Mouse (Mus musculus) ES-Bruce4 (cell line): ENCODE results near the gene Sfi1. TPM values are rescaled to one million over a fixed set of nuclear protein-coding genes. Genes with fewer than 3 reads are reported as not detected.
"Not testable (repeated sequence)": the region's sequence is repeated elsewhere in the genome, so short reads cannot be mapped to it uniquely, and the experiment has no call there.

Experiments
- H3K27ac ChIP-seq: 2 replicates; pipeline ENCODE4 v1.5.1; 2012; ENCODE audit warnings: low read length, inconsistent platforms; ENCODE audit not compliant: insufficient read depth
- H3K27me3 ChIP-seq: 2 replicates; pipeline ENCODE4 v1.6.1; 2012; ENCODE audit warnings: mild to moderate bottlenecking, low read length, inconsistent platforms; ENCODE audit not compliant: control insufficient read depth, poor library complexity, insufficient read depth, severe bottlenecking
- H3K36me3 ChIP-seq: 2 replicates; pipeline ENCODE4 v1.6.1; 2012; ENCODE audit warnings: inconsistent platforms, mild to moderate bottlenecking, low read length, moderate library complexity; ENCODE audit not compliant: control insufficient read depth, poor library complexity, insufficient read depth, severe bottlenecking
- H3K4me1 ChIP-seq: one replicate; pipeline ENCODE4 v1.8.1; 2011; ENCODE audit warnings: low read length; ENCODE audit not compliant: control insufficient read depth, insufficient read depth
- H3K4me3 ChIP-seq: 2 replicates; pipeline ENCODE4 v1.5.1; 2011; ENCODE audit warnings: low read depth, mild to moderate bottlenecking, low read length
- H3K9ac ChIP-seq: 2 replicates; pipeline ENCODE4 v1.6.1; 2012; ENCODE audit warnings: low read depth, mild to moderate bottlenecking, inconsistent platforms; ENCODE audit not compliant: poor library complexity, severe bottlenecking
- H3K9me3 ChIP-seq: replicated peaks from 2 replicates; pipeline ENCODE4 v1.6.1; 2012; ENCODE audit warnings: mild to moderate bottlenecking, low read length, inconsistent platforms; ENCODE audit not compliant: control insufficient read depth, poor library complexity, insufficient read depth, severe bottlenecking
- EP300 ChIP-seq: IDR thresholded peaks from 2 replicates; pipeline ENCODE4 v1.6.1; 2011; ENCODE audit warnings: low read depth, low read length; ENCODE audit not compliant: insufficient read depth
- polyA plus RNA-seq: library from polyadenylated mRNA; stranded (reverse); fragments of >200 nt; gene quantifications from 2 replicates; pipeline ENCODE4 v1.2.4, GENCODE M21; 2011; ENCODE audit warnings: low read depth; ENCODE audit not compliant: missing spikeins, insufficient read depth, insufficient read length

Gene Sfi1
- polyA plus RNA-seq, 1 experiment, result 17.1 TPM

DNA sequence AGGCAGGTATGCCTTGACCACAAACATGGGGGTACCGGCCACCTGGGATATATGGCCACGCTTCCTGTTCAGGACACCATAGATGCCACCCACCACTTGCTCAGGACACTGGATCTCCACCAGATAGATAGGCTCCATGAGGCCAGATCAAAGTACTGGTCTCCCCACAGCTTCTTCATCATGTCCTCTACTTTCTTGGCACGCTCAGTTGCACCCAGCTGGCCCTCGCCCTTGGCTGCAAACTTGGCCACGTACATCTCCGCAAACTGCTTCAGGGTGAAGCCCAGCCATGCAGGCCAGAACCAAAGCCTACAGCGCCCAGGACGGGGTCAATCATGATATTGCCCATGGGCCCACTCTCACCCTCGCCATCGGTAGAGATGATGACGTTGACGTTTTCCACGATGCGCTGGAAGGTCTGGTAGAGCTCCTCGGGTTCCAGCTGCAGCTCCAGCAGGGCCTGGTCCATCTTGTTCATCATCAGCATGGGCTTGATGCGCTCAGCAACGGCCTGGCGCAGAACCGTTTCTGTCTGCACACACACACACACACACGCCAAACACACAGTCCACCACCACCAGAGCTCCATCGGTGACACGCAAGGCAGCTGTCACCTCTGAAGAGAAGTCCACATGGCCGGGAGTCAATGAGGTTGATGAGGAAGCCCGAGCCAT, 43.1 kb downstream of the Sfi1 start:
- not testable (repeated sequence) for H3K27ac ChIP-seq, H3K9ac ChIP-seq, H3K36me3 ChIP-seq

DNA sequence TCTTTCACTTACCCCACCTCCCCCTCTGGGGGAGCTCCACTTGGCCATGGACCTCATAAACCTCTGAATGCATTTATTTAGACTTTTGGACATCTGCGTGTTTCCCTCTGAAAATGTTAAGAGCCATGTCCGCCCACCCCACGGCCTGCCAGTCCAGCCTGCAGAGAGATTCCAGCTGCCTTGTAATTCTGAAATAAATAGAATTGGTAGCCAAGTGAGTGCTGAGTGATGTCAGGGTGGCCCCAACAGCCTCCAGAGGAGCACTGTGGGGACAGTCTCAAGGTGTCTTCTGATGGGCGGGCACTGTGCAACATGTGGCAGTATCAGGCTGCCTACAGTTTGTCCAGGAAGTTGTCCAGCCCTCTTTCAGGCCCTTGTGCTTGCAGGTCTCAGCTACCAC, 43.8 kb downstream of the Sfi1 start:
- H3K9me3 ChIP-seq, H3K27ac ChIP-seq, H3K9ac ChIP-seq, H3K36me3 ChIP-seq, H3K27me3 ChIP-seq, H3K4me3 ChIP-seq, H3K4me1 ChIP-seq: not testable (repeated sequence)

More for the DNA sequence above, 43.1 kb downstream of the Sfi1 start:
- not testable (repeated sequence) for H3K9me3 ChIP-seq, H3K4me1 ChIP-seq, H3K27me3 ChIP-seq, H3K4me3 ChIP-seq

DNA sequence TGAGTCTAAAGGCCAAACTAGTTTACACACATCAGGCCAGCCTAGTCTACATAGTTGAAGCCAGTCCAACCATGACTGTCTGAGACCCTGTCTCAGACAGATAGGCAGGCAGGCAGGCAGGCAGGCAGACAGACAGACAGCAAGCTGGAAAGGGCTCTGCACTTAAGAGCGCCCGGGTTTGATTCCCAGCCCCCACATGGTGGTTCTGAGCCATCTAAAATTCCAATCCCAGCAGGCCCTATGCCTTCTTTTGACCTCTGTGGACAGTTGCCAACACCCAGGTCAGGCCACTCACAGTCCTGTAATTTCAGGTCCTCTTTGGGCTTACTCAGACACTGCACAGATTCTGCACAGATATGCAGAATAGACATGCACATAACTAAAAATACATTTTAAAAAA, 46.5 kb downstream of the Sfi1 start:
- H3K27ac ChIP-seq, H3K9ac ChIP-seq, H3K4me1 ChIP-seq, H3K4me3 ChIP-seq, H3K9me3 ChIP-seq, H3K27me3 ChIP-seq, H3K36me3 ChIP-seq: not testable (repeated sequence)

GRCm38 (mm10) chr11:3145359-3146165, 47.7 kb downstream of the Sfi1 start:
- 0 out of 2 replicates have a peak, but pooled peaks have one; percentile 38 for TF ChIP-seq EP300
- not testable (repeated sequence) for H3K4me1 ChIP-seq, H3K9ac ChIP-seq, H3K27ac ChIP-seq, H3K36me3 ChIP-seq, H3K4me3 ChIP-seq, H3K27me3 ChIP-seq, H3K9me3 ChIP-seq

DNA sequence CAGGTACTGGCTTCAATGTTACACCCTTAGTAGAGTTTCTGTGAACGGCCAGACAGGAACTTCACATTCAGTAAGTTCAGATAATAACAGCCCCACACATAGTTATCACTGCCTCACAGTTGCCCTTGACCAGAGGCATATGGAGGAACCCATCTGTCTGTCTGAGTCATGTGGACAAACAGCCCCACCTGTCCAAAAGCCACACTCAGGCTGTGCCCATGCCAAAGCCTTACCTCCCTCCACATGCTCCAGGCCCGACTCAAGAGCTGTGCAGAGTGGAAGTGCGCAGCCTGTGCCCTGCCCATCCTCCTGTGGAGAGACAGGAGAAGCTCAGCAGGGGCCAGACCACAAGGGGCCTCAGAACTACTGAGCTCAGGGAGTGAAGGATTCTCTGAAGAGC, 49.3 kb downstream of the Sfi1 start:
- not testable (repeated sequence) for H3K36me3 ChIP-seq, H3K4me1 ChIP-seq, H3K9ac ChIP-seq, H3K27me3 ChIP-seq, H3K4me3 ChIP-seq, H3K27ac ChIP-seq, H3K9me3 ChIP-seq

- H3K36me3 ChIP-seq, H3K4me1 ChIP-seq, H3K27ac ChIP-seq, H3K9me3 ChIP-seq, H3K4me3 ChIP-seq, H3K27me3 ChIP-seq, H3K9ac ChIP-seq: not testable (repeated sequence)
These were observed 50.9 kb downstream of the Sfi1 start for GRCm38 (mm10) chr11:3142413-3142812.

DNA sequence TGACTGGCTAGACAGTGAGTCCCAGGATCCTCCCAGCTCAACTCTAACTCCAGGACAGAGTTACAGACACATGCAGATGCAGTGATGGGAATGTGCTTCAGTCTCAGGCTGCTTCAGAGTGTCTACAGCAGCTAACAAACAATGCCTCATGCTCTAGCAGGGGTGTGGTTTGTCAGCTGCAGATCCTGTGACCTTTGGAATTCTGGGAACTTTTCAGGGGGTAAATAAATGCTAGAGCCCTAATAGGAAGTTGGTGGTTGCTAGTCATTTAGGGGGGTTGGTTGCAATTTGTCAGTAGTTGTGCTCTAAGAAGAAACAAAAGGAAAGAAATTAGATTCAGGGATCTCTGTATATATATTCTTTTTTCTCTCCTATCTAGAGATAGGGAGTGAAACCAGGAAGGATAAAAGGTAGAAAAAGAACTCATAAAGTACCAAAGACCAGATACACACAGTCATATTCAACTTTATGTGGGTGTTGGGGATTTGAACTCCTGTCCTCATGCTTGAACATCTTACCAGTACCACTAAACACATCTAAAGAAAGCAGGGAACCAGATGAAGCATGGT, 52.2 kb downstream of the Sfi1 start:
- H3K9me3 ChIP-seq, H3K9ac ChIP-seq, H3K4me1 ChIP-seq, H3K4me3 ChIP-seq, H3K36me3 ChIP-seq, H3K27ac ChIP-seq, H3K27me3 ChIP-seq: not testable (repeated sequence)

- H3K4me3 ChIP-seq, H3K27ac ChIP-seq, H3K4me1 ChIP-seq, H3K9me3 ChIP-seq, H3K27me3 ChIP-seq, H3K36me3 ChIP-seq, H3K9ac ChIP-seq: not testable (repeated sequence)
These were observed 54.9 kb downstream of the Sfi1 start for GRCm38 (mm10) chr11:3138323-3138722.

- not testable (repeated sequence) for H3K4me3 ChIP-seq, H3K4me1 ChIP-seq, H3K9me3 ChIP-seq, H3K36me3 ChIP-seq, H3K27ac ChIP-seq, H3K9ac ChIP-seq, H3K27me3 ChIP-seq
These were observed 56.0 kb downstream of the Sfi1 start for GRCm38 (mm10) chr11:3137279-3137678.
